Mouse (Mus musculus) cerebellum, adult 9-10 months (tissue): ENCODE data around the gene Atp5f1.

Source experiments
- DNase-seq: peaks from one replicate; pipeline ENCODE4 v3.0.0; 2022

The Atp5f1 gene

DNA sequence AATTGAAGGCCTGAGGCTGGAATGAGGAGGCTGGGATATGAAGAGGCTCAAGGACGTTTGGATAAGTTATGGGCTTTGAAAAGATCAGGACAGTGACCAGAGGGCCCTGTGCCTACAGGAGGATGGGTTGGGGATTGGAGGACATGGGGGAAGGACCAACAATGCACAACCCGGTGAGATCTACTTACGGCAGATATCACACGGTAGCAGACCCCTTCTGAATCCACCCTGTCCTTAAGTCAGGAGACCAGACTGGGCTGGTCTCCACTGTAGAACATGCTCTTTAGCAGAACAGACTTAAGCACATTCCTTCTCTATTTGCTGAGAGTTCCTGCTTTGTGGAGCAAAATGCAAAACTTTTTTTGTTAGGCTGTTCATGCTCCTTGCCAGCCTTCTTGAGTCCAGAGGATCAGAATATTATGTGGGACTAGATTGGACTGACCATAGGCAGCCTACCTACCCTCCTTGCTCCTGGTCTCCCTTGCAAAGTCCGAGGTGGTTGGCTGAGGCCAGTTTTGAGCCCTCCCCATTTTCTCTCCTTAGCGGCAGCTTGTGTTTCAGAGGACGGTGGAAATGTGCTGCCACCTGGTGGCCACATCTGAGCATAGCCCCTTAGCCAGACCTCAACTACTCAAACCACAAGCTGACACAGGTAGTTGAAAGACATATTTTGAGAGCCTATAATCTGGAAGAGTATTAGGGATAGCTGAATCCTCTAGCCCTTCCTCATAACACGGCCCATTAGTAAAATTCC lies 60.3 kb downstream of the Atp5f1 start:
- DNase-seq = peak; percentile 80

DNA sequence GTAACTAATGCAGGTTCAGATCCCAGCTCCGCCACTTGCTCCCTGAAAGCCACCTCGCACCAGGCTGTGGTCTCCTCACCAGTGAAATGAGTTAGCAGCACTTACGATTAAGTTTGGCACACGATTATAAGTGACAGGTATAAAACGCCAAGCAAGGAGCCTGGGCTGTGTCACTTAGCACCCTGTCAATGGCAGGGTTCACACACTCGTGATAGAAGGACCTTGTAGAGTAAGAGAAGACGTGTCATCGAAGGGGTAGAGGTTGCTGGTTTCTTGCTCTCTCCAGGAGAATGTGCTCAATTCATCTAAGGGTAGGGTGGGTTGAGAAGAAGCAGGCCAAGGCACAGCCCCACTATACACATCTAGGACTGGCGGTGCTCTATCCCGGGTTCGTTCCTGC lies 61.0 kb downstream of the Atp5f1 start:
- no peak for DNase-seq

DNA sequence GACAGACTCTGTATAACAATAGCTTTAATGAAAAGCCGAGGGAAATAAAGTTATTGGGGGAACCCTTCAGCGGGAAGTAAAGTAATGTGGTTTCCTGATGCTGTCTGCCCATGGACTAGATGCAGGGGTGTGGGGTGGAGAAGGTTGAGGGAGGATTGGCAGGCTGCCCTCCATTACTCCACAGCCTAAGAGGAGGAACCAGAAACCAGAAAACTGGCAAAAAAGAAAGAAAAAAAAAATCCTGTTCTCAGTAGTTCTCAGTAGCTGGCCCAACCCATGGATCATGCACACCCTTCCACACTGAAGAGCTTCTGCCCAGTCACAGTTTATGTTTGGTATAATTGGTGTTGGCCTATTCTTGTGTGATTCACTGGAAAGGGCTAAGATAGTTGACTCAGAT lies 61.6 kb downstream of the Atp5f1 start:
- no peak for DNase-seq

DNA sequence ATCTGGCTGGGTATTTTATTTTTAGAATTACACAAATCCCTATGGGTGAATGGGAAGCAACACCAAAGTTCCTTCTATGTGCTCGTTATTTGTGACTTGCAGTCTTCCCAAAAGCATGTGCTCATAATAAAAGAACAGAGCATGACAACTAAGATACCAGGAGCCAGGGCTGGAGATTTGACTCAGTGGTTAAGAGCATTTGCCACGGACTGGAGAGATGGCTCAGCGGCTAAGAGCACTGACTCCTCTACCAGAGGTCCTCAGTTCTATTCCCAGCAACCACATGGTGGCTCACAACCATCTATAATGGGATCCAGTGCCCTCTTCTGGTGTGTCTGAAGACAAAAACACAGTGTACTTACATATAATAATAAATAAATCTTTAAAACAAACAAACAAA lies 63.1 kb downstream of the Atp5f1 start:
- DNase-seq = no peak

DNA sequence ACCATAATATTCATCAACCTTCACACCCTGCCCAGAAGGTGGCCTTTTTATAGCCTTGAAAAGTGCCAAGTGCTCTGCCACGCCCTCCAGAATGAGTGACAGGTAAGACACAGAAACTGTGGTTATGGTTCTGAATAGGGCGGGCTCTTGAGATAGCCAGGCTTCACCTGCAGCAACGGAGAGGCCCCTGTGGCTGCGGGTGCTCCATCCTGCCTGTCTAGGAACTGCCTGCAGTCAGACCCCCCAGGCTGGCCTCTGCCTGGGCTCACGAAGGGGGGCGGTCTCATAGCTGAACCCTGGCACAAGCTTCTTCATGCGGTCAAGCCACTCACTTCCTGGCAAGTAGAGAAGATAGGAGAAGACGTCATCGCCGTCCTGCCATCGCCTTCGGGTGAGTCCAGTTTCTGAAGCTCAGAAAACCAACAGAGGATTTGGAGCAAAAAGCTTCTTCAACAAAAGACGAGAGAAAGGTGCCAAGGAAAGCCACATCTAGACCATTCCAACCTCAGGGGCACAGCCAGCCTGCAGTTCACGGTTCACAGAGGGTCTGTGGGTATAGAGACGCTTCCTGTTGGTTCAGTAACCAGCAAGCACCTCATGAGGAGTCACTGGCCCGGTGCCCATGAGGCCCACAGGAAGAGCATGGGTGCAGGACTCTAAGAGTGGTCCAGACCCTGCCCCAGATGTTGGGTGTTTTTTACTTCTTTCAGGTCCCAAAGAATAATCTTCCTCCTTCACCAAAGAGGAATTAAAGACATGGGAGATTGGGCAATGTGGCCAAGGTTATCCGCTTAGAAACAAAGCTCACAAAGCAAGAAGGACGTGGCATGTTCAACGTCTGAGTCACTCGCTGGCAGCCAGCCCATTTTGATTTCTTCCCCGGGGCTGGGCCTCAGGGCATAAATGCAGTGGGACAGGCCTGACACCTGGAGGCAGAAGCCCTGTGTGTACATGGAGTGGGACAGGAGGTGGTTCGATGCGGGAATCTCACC lies 65.0 kb downstream of the Atp5f1 start:
- no peak for DNase-seq

DNA sequence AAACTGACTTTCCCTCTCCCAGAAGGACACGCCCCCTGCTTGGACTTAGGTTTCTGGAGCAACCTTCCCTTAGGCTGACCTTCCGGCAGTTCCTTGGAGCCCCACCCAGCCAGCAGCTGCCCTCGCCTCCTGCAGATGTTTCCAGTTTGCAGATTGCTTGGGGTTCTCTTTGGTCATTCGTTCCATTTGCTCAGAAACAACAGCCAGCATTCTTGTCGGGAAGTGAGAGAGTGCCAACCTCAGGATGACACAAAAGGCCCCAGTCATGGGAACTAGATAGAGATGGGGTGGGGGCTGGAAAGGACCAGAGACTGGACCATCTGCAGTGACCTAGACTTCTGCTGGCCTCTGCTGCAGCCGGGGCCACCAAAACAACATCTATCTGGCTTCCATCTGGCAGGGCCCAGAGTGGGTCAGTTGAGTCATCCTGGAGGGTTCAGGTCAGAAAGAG lies 65.9 kb downstream of the Atp5f1 start:
- peak; percentile 15 for DNase-seq
